Mouse (Mus musculus) hindbrain, embryonic 11.5 days (tissue): ENCODE measurements at regions not wholly inside any gene's neighbourhood (a gene's known extent, or its start where the extent isn't known, plus 50 kb on each side); places are given as distances from the start of the nearest gene placed in this dataset.

Experiments used
- ATAC-seq: fragments of 200-750 bp; cut with Nextera tagmentation; 2 replicates; pipeline ENCODE4 v1.8.0; 2017; ENCODE audit warnings: mild to moderate bottlenecking, moderate TSS enrichment, moderate library complexity; ENCODE audit not compliant: low FRiP score
- DNase-seq: peaks from one replicate; pipeline ENCODE4 v3.0.0-alpha.2; 2015; ENCODE audit warnings: low spot score
- H3K27ac ChIP-seq: fragments of 300-500 bp; sonication (generic); 2 replicates; pipeline ENCODE4 v1.5.1; 2014; ENCODE audit warnings: mild to moderate bottlenecking, low read depth, low read length
- H3K27me3 ChIP-seq: fragments of 300-500 bp; sonication (generic); 2 replicates; pipeline ENCODE4 v1.6.1; 2014; ENCODE audit warnings: mild to moderate bottlenecking, low read length, moderate library complexity, mixed read lengths; ENCODE audit not compliant: control insufficient read depth, insufficient read depth
- H3K36me3 ChIP-seq: fragments of 300-500 bp; sonication (generic); 2 replicates; pipeline ENCODE4 v1.6.1; 2014; ENCODE audit warnings: mild to moderate bottlenecking, low read length, moderate library complexity, mixed read lengths; ENCODE audit not compliant: control insufficient read depth, insufficient read depth
- H3K4me1 ChIP-seq: fragments of 300-500 bp; sonication (generic); replicated peaks from 2 replicates; pipeline ENCODE4 v1.6.1; 2014; ENCODE audit warnings: low read length, mixed read lengths; ENCODE audit not compliant: control insufficient read depth, insufficient read depth
- H3K4me2 ChIP-seq: fragments of 300-500 bp; sonication (generic); replicated peaks from 2 replicates; pipeline ENCODE4 v1.6.1; 2014; ENCODE audit warnings: mild to moderate bottlenecking, low read depth, low read length
- H3K4me3 ChIP-seq: fragments of 300-500 bp; sonication (generic); 2 replicates; pipeline ENCODE4 v1.5.1; 2014; ENCODE audit warnings: low read depth, low read length
- H3K9ac ChIP-seq: fragments of 300-500 bp; sonication (generic); 2 replicates; pipeline ENCODE4 v1.6.1; 2014; ENCODE audit warnings: low read depth, low read length
- H3K9me3 ChIP-seq: fragments of 300-500 bp; sonication (generic); 2 replicates; pipeline ENCODE4 v1.6.1; 2016; ENCODE audit warnings: low read length; ENCODE audit not compliant: control insufficient read depth
- WGBS: fragments of 180-500 bp; shearing (Covaris S2); extraction: QIAGEN DNeasy Blood & Tissue Kit; methylation state at CpG from one replicate; pipeline ENCODE4 v1.1.7; 2014; 5-methylcytosine and 5-hydroxymethylcytosine counted together

- no peak overlapping the region for H3K4me3 ChIP-seq
- H3K36me3 ChIP-seq, result no peaks in the 10 kb centered on the region
- ATAC-seq, result peak; percentile 63
- H3K27ac ChIP-seq, result no peak overlapping the region
- no peaks in the 10 kb centered on the region for H3K9me3 ChIP-seq
- DNase-seq, result peak; percentile 3
- H3K4me2 ChIP-seq, result no peak overlapping the region
- no peaks in the 10 kb centered on the region for H3K27me3 ChIP-seq
- H3K4me1 ChIP-seq, result no peaks in the 10 kb centered on the region
- 37% methylated on average over 3 of the region's 3 CpGs for WGBS
- H3K9ac ChIP-seq, result no peak overlapping the region
Observed at GRCm38 (mm10) chr13:106009911-106010310, 566.5 kb downstream of the Htr1a start.

DNA sequence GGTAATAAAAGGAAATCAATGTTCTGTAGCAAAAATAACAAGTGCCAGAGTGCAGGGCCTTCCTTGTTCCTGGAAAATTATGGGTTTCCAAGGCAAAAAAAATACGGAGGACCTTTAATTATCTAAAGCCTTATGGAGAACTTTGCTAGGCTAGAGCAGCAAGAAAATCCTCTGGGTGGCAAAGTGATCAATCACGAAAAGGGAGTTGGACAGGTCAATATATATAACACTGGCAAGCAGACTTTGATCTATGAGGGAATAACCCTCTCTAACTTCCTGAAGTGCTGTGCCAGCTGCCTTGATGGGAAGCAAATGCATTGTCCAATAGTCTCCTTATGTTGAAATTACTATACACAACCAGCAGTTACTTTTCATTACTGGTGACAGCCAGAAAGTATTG is 584.5 kb downstream of the Htr1a start:
- H3K4me1 ChIP-seq, result no peaks in the 10 kb centered on the region
- 74% methylated on average over 2 of the region's 2 CpGs for WGBS

More for the DNA sequence above, 584.5 kb downstream of the Htr1a start:
- no peaks in the 10 kb centered on the region for H3K36me3 ChIP-seq
- DNase-seq, result no peak
- no peak for ATAC-seq
- H3K27ac ChIP-seq, result no peak overlapping the region
- no peaks in the 10 kb centered on the region for H3K27me3 ChIP-seq
- no peak overlapping the region for H3K4me3 ChIP-seq
- H3K9ac ChIP-seq, result no peak overlapping the region
- H3K4me2 ChIP-seq, result no peak overlapping the region
- no peaks in the 10 kb centered on the region for H3K9me3 ChIP-seq
